Mouse (Mus musculus) heart, adult 8-10 months (tissue): ENCODE measurements around the gene Ing2. TPM values are rescaled to one million over a fixed set of nuclear protein-coding genes. Genes with fewer than 3 reads are reported as not detected.

Experiments used
- DNase-seq: peaks from one replicate; pipeline ENCODE4 v3.0.0; 2022; ENCODE audit warnings: low spot score
- total RNA-seq, 4 experiments: library from RNA; stranded (reverse); gene quantifications; 2 replicates each; pipeline ENCODE4 v1.2.4; 2022

Ing2 gene
- 1 to 10 TPM; 5.4 to 6.7 (median 5.5) TPM for total RNA-seq

- DNase-seq, result peak; percentile 100
These were observed at the start of gene Ing2 for GRCm38 (mm10) chr8:47674777-47675710. Ing2 (minus strand) TSS chr8:47675556.

DNA sequence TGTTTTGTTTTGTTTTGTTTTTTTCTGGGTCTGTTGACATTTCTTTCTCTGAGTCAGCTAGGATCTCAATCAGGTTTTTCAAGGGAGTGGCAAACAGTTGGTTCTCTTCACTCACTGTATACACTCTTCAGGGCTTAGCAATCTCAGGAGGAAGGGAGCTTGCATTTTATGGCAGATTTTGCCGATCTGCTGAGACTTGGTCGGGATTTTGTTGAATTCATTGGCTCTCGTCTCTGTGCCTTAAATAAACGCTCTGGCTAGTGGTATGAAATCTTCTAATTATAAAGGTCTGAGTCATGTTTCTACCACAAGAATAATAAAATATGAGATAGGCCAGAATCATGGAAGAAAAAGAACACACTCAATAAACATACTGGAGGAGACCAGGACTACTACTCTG, 46.3 kb upstream of the Ing2 start:
- DNase-seq, result no peak

DNA sequence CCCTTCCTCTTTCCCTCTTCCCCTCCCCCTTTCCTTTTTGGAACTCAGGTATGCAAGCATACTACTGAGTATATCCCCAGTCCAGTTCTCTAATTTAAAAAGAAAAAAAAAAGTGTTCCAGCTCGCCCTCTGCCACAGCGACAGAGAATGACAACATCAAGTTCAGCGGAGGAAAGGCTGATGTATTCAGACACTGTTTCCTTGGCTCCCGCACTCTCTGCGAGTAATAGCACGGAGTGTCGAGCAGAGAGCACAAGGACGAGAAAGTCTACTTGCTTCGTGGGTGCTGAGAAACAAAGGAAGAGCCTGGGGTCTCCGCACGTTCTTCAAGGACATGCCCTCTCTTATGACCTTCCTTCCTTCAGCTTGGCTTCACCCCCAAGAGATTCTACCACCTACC, 43.3 kb upstream of the Ing2 start:
- no peak for DNase-seq

- DNase-seq, result peak; percentile 91
These were observed 38.7 kb upstream of the Ing2 start, which contains the start of gene Cdkn2aip for GRCm38 (mm10) chr8:47713761-47714745. Cdkn2aip (minus strand) TSS chr8:47713932.

GRCm38 (mm10) chr8:47713171-47713663, 37.9 kb upstream of the Ing2 start:
- no peak for DNase-seq

- no peak for DNase-seq
These were observed 32.8 kb upstream of the Ing2 start for GRCm38 (mm10) chr8:47708106-47708505.

DNA sequence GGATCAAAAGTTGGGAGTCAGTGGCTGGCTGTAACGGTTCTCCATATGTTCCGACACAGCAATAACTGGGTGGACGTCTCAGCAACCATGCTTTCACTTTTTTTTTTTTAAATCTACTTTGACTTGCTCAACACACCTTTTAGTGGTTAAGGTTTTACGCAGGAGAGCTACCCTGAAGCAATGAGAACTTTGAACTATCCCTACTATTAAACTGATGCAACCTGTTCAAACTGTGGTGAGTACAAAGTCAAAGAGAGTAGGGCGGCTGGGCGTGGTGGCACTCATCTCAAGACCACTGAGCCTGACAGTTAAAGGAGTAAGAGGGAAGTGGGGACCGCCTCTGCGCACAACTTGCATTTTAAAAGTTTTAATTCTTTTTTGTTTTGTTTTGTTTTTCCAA, 31.4 kb upstream of the Ing2 start:
- DNase-seq, result no peak

DNA sequence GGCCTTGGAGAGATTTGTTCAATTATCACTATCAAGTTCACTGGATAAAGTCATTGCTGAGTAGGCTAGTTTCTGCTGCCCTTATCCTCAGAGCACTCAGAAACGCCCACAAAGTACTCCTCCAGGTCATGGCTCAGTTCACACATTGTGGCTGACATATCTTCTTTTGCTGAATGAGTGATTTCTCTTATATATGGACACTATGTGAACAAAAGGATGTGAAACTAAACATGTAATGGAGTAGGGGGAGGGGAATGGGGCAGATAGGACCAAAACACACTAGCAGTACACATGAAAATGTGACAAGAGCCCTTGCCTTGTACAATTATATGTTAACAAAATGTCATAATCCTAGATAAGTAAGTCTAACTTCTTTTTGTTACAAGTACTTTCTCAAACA, 27.0 kb upstream of the Ing2 start:
- DNase-seq, result no peak

GRCm38 (mm10) chr8:47697696-47698095, 22.3 kb upstream of the Ing2 start:
- DNase-seq, result no peak

DNA sequence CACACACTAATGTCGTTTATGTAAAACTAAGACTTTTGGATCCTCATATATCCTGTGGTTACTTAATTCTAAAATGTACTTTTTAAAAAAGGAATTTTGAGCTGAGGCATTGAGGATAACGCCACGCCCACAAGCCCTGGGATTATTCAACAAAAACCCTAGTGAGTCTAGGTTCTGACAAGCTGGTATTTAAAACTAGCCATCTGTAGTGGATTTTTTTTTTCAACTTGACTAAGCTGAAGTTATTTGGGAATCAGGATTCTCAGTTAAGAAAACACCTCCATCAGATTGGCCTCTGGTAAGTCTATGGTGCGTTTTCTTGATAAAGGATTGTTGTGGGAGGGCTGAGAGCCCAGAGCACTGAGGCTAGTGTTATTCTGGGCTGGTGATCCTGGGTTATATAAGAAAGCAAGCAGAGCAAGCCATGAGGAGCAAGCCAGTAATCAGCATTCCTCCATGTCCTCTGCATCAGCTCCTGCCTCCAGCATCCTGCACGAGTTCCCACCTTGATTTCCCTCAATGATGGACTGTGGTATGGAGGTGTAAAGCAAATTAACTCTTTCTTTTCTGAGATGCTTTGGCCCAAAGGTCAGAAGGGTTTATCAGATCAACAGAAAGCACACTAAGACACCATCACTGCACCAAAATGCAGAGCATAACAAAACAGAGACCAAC, 20.2 kb upstream of the Ing2 start:
- DNase-seq, result no peak

DNA sequence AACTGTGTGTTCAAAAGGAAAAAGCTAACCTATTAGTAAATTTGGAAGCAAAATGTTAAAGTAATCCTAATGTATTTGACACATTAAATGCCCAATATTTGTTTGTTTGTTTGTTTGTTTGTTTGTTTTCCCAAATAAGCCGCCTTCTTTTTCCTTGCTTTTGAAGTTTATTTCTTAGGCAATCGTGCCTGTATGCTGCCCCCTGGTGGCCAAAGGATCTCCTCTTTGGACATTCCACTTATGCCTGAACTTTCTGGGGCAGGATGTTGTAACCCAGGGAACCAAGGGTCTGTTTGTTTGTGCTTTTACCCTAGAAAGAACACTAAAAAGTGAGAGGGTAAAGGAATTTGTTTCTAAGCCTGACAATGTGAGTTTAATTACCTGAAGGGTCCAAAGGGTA, 17.8 kb upstream of the Ing2 start:
- peak; percentile 79 for DNase-seq

DNA sequence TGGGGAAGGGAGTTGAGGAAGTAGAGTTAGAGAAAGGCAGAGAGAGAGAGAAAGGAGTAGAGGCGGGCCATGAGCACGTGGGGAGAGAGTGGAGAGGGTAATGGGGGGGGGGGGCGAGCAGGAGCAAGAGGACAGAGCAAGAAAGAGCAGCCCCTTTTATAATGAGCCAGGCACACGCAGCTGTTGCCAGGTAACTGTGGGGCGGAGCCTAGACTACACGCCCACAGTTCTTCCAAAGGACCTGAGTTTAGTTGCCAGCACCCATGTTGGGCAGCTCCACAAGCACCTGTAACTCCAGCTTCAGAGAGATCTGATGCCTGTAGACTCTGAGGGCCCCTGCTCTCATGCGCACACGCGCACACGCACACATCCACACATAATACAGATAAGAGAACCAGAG, 16.5 kb upstream of the Ing2 start:
- no peak for DNase-seq

DNA sequence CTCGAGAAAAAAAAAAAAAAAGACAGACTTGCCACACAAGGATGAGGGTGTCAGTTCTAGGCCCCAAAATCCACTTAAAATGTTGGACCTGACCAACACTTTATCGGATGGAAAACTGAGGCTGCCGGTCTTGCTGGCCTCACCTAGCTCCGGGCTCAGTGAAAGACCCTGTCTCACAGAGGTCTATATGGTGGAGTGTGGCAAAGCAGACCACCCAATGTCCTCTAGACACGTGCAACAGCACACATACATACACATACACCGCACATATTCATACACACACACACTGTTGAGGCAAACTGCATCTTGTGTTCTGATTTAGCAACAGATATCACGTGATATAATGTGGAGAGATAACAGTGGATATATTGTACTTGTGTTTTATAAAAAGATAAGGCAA, 15.9 kb upstream of the Ing2 start:
- no peak for DNase-seq

DNA sequence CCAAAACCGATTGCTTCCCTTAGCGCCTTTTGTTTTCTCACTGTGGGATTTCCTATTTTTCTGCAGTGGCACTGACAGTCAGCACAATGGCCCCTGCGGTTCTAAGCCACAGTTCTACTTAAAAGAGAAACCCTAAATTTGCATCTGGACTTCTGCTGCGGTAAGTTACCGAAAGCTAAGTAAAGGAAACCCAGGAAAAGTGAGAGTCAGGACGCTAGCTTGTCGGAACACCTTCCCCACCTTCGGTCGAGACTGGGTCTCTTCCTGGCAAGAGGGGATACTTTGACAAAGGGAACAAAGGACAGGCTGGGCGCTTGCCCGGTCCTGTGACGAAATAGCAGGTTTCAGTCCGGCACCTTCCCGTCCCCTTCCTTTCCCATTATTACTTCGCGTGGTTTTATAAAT, 15.3 kb upstream of the Ing2 start:
- DNase-seq, result peak; percentile 36

GRCm38 (mm10) chr8:47689704-47690326, 14.5 kb upstream of the Ing2 start:
- DNase-seq, result no peak

GRCm38 (mm10) chr8:47684441-47684840, 9.1 kb upstream of the Ing2 start:
- DNase-seq, result no peak

DNA sequence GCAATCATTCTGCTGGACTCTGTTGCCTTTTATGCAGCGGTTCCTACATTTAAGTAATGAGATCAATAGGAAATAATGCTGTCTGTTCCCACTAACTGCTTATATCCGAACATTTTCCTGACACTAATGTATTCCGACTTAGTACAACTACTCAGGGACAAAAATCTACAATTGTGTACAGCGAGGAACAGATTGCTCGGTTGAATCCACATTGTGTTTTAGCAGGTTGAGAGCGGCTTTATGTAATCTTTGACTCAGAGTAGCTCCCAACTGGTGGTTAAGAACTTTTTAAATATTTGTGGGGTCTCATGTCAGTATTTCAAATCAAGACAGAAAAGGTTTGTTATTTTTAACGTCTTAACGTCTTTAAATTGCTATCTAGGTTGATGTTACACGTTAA, 8.6 kb upstream of the Ing2 start:
- no peak for DNase-seq

GRCm38 (mm10) chr8:47680306-47680705, 5.0 kb upstream of the Ing2 start:
- no peak for DNase-seq

GRCm38 (mm10) chr8:47679603-47680002, 4.2 kb upstream of the Ing2 start:
- no peak for DNase-seq

GRCm38 (mm10) chr8:47676631-47677030, 1.3 kb upstream of the Ing2 start:
- no peak for DNase-seq

DNA sequence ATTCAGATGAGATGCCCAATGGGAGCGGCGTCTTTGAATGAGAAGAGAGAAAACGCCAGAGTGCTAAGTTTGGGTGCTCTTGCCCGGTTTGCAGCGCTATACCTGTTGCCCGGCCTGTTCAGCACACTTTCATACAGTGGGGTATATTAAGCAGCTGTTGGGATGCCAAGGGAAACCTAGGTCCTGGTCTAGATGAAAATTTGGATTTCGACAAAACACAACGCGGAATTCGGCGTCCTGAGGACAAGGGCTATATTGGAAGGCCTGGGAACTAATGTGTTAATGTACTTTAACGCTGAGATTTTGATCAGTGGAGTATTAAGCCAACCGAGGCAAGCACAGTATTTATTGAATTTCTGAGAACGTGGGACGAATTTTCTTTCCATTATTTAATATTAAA, 868 bp upstream of the Ing2 start:
- DNase-seq, result no peak
